ENCODE assay signal across 8 mouse cellular contexts in genomic region chr1:170646606-170647287, GRCm38 (mm10). TPM values are rescaled to one million over a fixed set of nuclear protein-coding genes. Genes with fewer than 3 reads are reported as not detected.
DNase-seq lines count a peak whose midpoint lies in the region; ATAC-seq lines count a peak whose summit lies in the region.

No protein-coding gene starts in this region.

- H3K36me3 ChIP-seq in forebrain, embryonic 11.5 days (ENCODE audit: control insufficient read depth, insufficient read depth, low read length), result no peaks in the 10 kb centered on the region
- H3K36me3 ChIP-seq in forebrain, embryonic 14.5 days (ENCODE audit: control insufficient read depth, insufficient read depth, low read length), result peaks cover 6% of the 10 kb centered on the region; the same call in 1 of the 2 replicates
- H3K36me3 ChIP-seq in liver, embryonic 12.5 days, result no peaks in the 10 kb centered on the region
- H3K36me3 ChIP-seq in hindbrain, embryonic 15.5 days, result no peaks in the 10 kb centered on the region
- no peaks in the 10 kb centered on the region for H3K36me3 ChIP-seq in neural tube, embryonic 14.5 days (ENCODE audit: control insufficient read depth, insufficient read depth, low read length)

- ATAC-seq in forebrain, embryonic 11.5 days (replicated peaks; ENCODE audit: low FRiP score), result no peak
- ATAC-seq in forebrain, embryonic 14.5 days, result no peak
- 0 out of 2 replicates have a peak, but pooled peaks have one; percentile 36 for ATAC-seq in liver, embryonic 12.5 days
- ATAC-seq in hindbrain, embryonic 15.5 days (ENCODE audit: low FRiP score, low read depth), result no peak
- no peak for ATAC-seq in neural tube, embryonic 14.5 days (ENCODE audit: low read depth)

- DNase-seq in forebrain, embryonic 11.5 days (ENCODE audit: low spot score), result peak; percentile 41
- no peak for DNase-seq in forebrain, embryonic 14.5 days (ENCODE audit: low spot score)
- DNase-seq in liver, result no peak
- DNase-seq in Muller cell, postnatal 12 days (ENCODE audit: inconsistent ontology term), result no peak
- DNase-seq in embryo, embryonic 10.5 days (ENCODE audit: low spot score), result no peak

- H3K4me1 ChIP-seq in forebrain, embryonic 11.5 days (replicated peaks; ENCODE audit: control insufficient read depth, insufficient read depth, low read length), result no peaks in the 10 kb centered on the region
- H3K4me1 ChIP-seq in forebrain, embryonic 14.5 days (ENCODE audit: control insufficient read depth, insufficient read depth, low read length), result no peaks in the 10 kb centered on the region
- peaks cover 11% of the 10 kb centered on the region; the same call in 1 of the 2 replicates for H3K4me1 ChIP-seq in liver, embryonic 12.5 days
- H3K4me1 ChIP-seq in hindbrain, embryonic 15.5 days (replicated peaks), result peaks cover 20% of the 10 kb centered on the region
- H3K4me1 ChIP-seq in neural tube, embryonic 14.5 days (ENCODE audit: control insufficient read depth, insufficient read depth, low read length), result no peaks in the 10 kb centered on the region

- H3K4me2 ChIP-seq in forebrain, embryonic 11.5 days (ENCODE audit: low read depth, low read length, severe bottlenecking), result no peak overlapping the region
- H3K4me2 ChIP-seq in forebrain, embryonic 14.5 days (ENCODE audit: low read length), result no peak overlapping the region; the same call in 1 of the 2 replicates
- H3K4me2 ChIP-seq in liver, embryonic 12.5 days, result no peak overlapping the region
- peak overlapping the region; percentile 91 for H3K4me2 ChIP-seq in hindbrain, embryonic 15.5 days
- 0 out of 2 replicates have a peak overlapping the region, but pooled peaks have one; percentile 83 for H3K4me2 ChIP-seq in neural tube, embryonic 14.5 days (ENCODE audit: low read depth, low read length)

- H3K27ac ChIP-seq in forebrain, embryonic 11.5 days (ENCODE audit: low read depth, low read length), result no peak overlapping the region
- H3K27ac ChIP-seq in forebrain, embryonic 14.5 days (ENCODE audit: low read depth, low read length), result no peak overlapping the region
- no peak overlapping the region for H3K27ac ChIP-seq in liver, embryonic 12.5 days
- no peak overlapping the region for H3K27ac ChIP-seq in hindbrain, embryonic 15.5 days (replicated peaks)
- no peak overlapping the region for H3K27ac ChIP-seq in neural tube, embryonic 14.5 days (ENCODE audit: low read depth, low read length)

- H3K4me3 ChIP-seq in forebrain, embryonic 11.5 days (ENCODE audit: low read depth, low read length), result no peak overlapping the region
- H3K4me3 ChIP-seq in forebrain, embryonic 14.5 days (ENCODE audit: low read depth, low read length), result no peak overlapping the region
- no peak overlapping the region for H3K4me3 ChIP-seq in liver, embryonic 12.5 days
- H3K4me3 ChIP-seq in hindbrain, embryonic 15.5 days, result no peak overlapping the region
- H3K4me3 ChIP-seq in neural tube, embryonic 14.5 days (ENCODE audit: low read depth, low read length), result no peak overlapping the region

- H3K9ac ChIP-seq in forebrain, embryonic 11.5 days (ENCODE audit: low read length), result no peak overlapping the region
- no peak overlapping the region for H3K9ac ChIP-seq in forebrain, embryonic 14.5 days (ENCODE audit: low read length)
- H3K9ac ChIP-seq in liver, embryonic 12.5 days, result no peak overlapping the region
- no peak overlapping the region for H3K9ac ChIP-seq in hindbrain, embryonic 15.5 days
- H3K9ac ChIP-seq in neural tube, embryonic 14.5 days (replicated peaks; ENCODE audit: low read depth, low read length), result no peak overlapping the region

- 82% methylated on average over 9 of the region's 9 CpGs for WGBS in forebrain, embryonic 11.5 days
- WGBS in forebrain, embryonic 14.5 days, result 86% methylated on average over 9 of the region's 9 CpGs
- 65% methylated on average over 9 of the region's 9 CpGs for WGBS in liver, embryonic 12.5 days (ENCODE audit: insufficient replicate concordance)
- 73% methylated on average over 9 of the region's 9 CpGs for WGBS in hindbrain, embryonic 15.5 days
- 81% methylated on average over 9 of the region's 9 CpGs for WGBS in neural tube, embryonic 14.5 days

- no peaks in the 10 kb centered on the region for H3K9me3 ChIP-seq in forebrain, embryonic 11.5 days (ENCODE audit: control insufficient read depth, low read length)
- no peaks in the 10 kb centered on the region for H3K9me3 ChIP-seq in forebrain, embryonic 14.5 days (replicated peaks; ENCODE audit: control insufficient read depth, low read length)
- H3K9me3 ChIP-seq in liver, embryonic 12.5 days (replicated peaks), result no peaks in the 10 kb centered on the region
- H3K9me3 ChIP-seq in hindbrain, embryonic 15.5 days, result no peaks in the 10 kb centered on the region
- H3K9me3 ChIP-seq in neural tube, embryonic 14.5 days (ENCODE audit: control insufficient read depth, low read length), result no peaks in the 10 kb centered on the region

- no peaks in the 10 kb centered on the region for H3K27me3 ChIP-seq in forebrain, embryonic 11.5 days (ENCODE audit: control insufficient read depth, insufficient read depth, low read length)
- H3K27me3 ChIP-seq in forebrain, embryonic 14.5 days (replicated peaks; ENCODE audit: control insufficient read depth, insufficient read depth, low read length), result no peaks in the 10 kb centered on the region
- H3K27me3 ChIP-seq in liver, embryonic 12.5 days (replicated peaks), result peaks cover 51% of the 10 kb centered on the region
- no peaks in the 10 kb centered on the region for H3K27me3 ChIP-seq in hindbrain, embryonic 15.5 days
- H3K27me3 ChIP-seq in neural tube, embryonic 14.5 days (ENCODE audit: control insufficient read depth, insufficient read depth, low read length), result no peaks in the 10 kb centered on the region

RNA-seq across cellular contexts. Expression of gene Olfml2b, which starts 2.4 kb away (rescaled TPM):
- 4.4 and 6.0 TPM in 2 replicates for polyA plus RNA-seq in forebrain, embryonic 11.5 days (2014; fragmentation: Nextera tagmentation; extraction: Ambion mirVana)
- polyA plus RNA-seq in forebrain, embryonic 14.5 days (2014; fragmentation: Nextera tagmentation; extraction: Ambion mirVana), result 9.7 and 10.7 TPM in 2 replicates
- polyA plus RNA-seq in liver, embryonic 12.5 days (2016; fragmentation: Nextera tagmentation; extraction: Ambion mirVana), result 2.1 and 2.6 TPM in 2 replicates
- 4.9 and 5.0 TPM in 2 replicates for polyA plus RNA-seq in hindbrain, embryonic 15.5 days (2015; fragmentation: Nextera tagmentation; extraction: Ambion mirVana)
- 3.6 and 10.0 TPM in 2 replicates for polyA plus RNA-seq in neural tube, embryonic 14.5 days (2014; fragmentation: Nextera tagmentation; extraction: Ambion mirVana)

RNA-seq across cellular contexts. Expression of gene Nos1ap, which starts 57.1 kb away (rescaled TPM):
- 16.1 and 19.7 TPM in 2 replicates for polyA plus RNA-seq in forebrain, embryonic 11.5 days (2014; fragmentation: Nextera tagmentation; extraction: Ambion mirVana)
- polyA plus RNA-seq in forebrain, embryonic 14.5 days (2014; fragmentation: Nextera tagmentation; extraction: Ambion mirVana), result 8.4 and 11.3 TPM in 2 replicates
- polyA plus RNA-seq in liver, embryonic 12.5 days (2016; fragmentation: Nextera tagmentation; extraction: Ambion mirVana), result 6.2 and 6.4 TPM in 2 replicates
- polyA plus RNA-seq in hindbrain, embryonic 15.5 days (2015; fragmentation: Nextera tagmentation; extraction: Ambion mirVana), result 17.3 and 21.3 TPM in 2 replicates
- 18.8 and 19.1 TPM in 2 replicates for polyA plus RNA-seq in neural tube, embryonic 14.5 days (2014; fragmentation: Nextera tagmentation; extraction: Ambion mirVana)

Comparison
In these comparisons a context has a peak if more than half of its experiments do, and no peak if none do; other contexts are left out.
1. H3K4me2 ChIP-seq: peak in hindbrain, embryonic 15.5 days (single experiment) and neural tube, embryonic 14.5 days (single experiment); none in forebrain, embryonic 11.5 days (single experiment), forebrain, embryonic 14.5 days (single experiment) and liver, embryonic 12.5 days (single experiment).